Mouse (Mus musculus) thymus, adult 2 months (tissue): ENCODE data around the gene Hist1h2bc.

ENCODE experiments used
- CTCF ChIP-seq: fragments of 200-500 bp; IDR thresholded peaks from 2 replicates; pipeline ENCODE4 v1.5.1; 2012; ENCODE audit warnings: mild to moderate bottlenecking, control low read depth, low read length, moderate library complexity, borderline replicate concordance; ENCODE audit not compliant: control insufficient read depth, poor library complexity, insufficient read depth; ENCODE audit errors: extremely low read depth
- POLR2A ChIP-seq: fragments of 200-500 bp; IDR thresholded peaks from 2 replicates; pipeline ENCODE4 v1.6.1; 2012; ENCODE audit warnings: mild to moderate bottlenecking, low read length, control low read depth, moderate library complexity; ENCODE audit not compliant: control insufficient read depth, poor library complexity, insufficient read depth; ENCODE audit errors: extremely low read depth

- TF ChIP-seq CTCF (no peak), POLR2A (no peak)
Observed at GRCm38 (mm10) chr13:23740910-23741309, 56.9 kb downstream of the Hist1h2bc start.
